Mouse (Mus musculus): ENCODE results near the gene Nr2c1.

Gene Nr2c1

DNA sequence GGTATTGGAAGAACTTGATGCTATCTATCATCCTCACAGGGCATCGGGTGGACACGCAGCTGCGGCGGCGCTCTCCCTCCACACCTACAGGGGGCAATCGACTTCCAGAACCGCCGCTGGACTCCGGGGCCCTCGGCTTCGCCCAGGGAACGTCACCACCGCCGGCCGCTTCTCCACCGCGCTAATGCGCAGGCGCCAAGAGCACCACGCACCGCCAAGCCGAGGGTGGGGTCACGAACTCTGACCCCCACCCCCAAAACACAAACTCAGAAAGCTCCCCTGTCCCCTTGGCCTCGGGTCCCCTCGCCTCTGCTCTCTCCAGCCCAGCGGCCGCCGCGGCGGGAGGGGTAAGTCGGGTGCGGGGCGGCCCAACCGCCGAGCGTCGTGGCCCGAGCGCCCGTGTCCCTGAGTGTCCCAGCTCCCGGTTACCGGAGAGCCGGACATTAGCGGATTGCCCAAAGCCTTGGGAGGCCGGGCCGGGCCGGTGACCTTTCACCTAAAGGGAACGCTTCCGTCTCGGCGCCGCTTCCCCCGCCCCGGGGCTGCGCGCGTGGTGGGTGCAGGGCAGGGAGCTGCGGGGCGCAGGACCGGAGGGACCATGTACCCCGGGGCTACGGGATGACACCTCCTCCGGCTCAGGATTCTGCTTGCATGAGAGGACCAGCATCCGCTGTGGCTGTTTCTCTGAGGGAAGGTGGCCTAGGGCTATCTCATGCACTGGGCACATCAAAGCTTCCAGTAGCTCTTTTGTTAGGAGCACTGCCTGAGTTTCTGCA, at the start of gene Nr2c1:
Nr2c1 (plus strand) TSS at position 268 of the 776 bp plus-strand sequence.
- peak; percentile 51 to 76 for DNase-seq (ENCODE audit: low read depth in 1 of 2, low spot score in 2 of 2)

DNA sequence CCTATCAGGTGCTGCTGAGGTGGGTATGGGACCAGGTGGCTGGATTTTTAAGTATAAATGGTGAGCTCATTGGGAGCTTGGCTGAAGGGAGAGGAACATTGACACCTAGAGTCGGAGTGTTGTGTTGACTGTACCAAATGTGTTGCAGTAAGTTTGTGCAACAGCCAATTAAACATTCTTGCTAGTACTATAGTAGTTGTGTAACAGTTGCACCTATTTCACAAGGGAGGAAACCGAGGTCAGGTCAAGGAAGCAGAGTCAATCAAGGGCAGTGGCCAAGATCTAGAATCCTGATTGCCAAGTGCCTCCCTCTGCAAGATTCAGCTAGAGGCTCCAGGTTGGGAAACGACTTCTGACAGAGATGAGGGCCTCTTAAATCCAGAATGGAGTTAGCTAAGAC, 49.7 kb upstream of the Nr2c1 start:
- no peak for DNase-seq (ENCODE audit: low read depth in 1 of 2, low spot score in 2 of 2)

DNA sequence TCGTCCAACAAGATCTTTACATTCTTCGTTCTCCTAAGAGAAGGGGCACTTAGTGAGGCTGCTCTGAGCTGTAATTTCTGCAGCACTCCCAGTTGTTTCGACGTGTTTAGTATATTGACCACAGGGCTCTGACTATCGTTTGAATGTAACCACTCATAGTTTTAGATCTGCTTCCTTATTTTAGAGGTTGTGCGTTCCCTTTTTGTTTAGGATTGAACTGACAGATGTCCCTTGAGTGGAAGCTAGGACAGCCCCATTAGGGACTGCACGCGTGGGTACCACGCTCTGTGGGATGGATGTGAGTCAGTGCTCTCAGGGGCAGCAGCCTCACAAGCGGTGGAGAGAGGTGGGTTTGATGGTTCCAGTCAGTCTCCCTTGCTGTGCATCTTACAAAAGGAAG, 42.3 kb upstream of the Nr2c1 start:
- DNase-seq (ENCODE audit: low read depth in 1 of 2, low spot score in 2 of 2) = no peak

DNA sequence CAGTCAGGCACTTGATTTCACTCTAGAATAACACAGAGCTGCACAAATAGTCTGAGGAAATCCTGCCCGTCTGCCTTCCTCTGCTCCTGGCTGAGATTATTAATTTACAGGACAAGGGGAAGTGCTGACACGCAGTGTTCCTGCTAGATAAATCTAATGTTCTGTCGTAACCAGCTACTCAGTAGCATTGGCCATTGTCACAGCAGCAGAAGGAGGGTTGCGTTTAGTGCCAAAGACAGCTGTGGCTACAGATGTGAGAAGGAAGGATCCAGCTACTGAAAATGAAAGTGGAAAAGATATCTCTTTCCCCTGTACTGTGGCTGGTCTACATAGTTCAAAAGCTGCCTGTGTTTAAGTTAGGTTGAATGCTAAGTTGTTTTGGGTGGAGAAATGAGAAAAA, 40.7 kb upstream of the Nr2c1 start:
- DNase-seq (ENCODE audit: low read depth in 1 of 2, low spot score in 2 of 2) = no peak

DNA sequence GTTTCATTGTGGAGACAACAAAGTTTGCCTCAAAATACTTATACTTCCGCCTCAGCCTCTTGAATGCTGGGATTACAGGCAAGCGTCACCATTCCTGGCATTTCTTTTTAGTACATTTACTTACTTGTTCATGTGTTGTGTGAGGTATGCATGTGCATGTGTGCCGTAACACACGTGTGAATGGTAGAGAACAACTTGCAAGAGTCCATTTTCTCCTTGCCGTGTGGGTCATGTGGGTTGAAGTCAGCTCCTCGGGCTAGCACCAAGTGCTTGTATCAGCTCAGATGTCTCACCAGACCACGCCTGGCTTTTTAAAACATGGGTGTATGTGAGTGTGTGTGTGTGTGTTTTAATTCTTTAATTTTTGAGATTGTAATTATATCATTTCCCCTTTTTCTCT, 40.2 kb upstream of the Nr2c1 start:
- DNase-seq (ENCODE audit: low read depth in 1 of 2, low spot score in 2 of 2) = no peak

DNA sequence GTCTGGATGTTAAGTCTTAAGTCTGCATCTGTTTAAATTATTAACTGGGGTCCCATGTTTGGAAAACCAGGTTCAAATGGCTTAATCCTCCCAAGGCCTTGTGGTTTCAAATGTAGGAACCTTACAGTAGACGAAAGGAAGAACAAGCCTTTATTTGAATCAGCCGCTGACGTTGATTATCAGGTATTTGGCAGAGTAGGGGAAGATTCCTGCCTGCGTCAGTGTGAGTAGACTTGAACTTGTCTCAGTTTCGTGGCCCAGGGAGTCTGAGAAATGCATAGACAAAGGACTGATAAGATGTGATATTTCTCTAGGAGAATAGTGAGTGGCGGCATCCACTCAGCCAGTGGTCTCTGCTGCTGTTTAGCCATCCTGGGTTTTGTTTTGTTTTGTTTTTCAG, 39.0 kb upstream of the Nr2c1 start:
- DNase-seq (ENCODE audit: low read depth in 1 of 2, low spot score in 2 of 2) = no peak

DNA sequence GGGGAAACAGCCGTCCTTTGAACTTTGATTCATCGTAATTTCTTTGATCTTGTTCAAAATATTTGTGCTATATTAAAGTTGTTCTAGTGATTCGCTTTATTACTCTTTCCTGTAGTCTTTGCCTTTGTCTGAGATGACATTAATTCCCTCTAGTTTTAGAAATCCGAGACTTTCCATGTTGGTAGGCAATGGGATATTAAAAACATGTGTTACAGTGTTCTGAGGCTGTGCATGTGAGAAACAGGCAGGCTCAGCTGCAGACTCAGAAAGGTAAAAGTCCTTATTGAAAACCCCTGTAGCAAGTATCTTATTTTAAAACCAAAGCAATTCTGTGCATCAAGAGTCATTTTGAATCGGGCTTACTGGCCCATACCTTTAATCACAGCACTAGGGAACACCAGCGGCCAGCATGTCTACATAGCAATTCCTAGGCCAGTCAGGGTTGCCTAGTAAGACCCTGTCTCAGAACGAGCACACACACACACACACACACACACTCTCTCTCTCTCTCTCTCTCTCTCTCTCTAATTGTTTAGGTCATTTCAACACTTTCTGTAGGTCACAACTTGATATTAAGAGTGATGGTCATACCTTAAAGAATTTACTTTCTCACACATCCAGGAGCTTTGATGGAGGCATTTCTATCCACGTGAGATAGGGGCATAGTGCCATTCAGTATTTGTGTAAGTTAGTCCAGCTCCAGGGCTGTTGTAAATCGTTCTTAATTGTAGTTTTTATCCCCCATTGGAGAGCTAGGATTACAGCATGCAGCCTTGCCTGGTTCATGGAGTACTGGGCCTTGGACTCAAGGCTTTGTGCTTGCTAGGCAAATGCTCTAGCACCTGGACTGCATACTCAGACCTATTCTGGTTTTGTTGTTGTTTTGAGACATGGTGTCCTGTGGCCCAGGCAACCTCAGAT, 36.7 kb upstream of the Nr2c1 start:
- no peak for DNase-seq (ENCODE audit: low read depth in 1 of 2, low spot score in 2 of 2)

DNA sequence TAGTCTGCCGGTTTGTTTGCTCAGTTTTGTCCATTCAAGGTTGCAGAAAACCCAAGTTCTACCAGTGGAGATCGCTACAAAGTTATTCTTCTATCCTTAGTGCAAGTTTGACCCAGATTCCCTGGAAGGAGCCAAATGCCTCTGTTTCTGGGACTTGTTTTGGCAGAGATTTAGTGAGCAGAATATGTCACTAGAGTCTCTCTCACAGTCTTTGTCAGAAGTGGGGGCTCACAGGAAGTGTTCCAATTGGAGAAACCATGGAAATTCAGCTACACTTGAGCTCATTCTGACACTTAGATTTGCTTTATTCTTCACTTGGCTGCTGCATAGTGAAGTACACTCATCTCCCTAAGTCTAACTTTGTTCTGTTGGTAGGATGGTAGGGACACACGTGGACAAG, 35.6 kb upstream of the Nr2c1 start:
- no peak for DNase-seq (ENCODE audit: low read depth in 1 of 2, low spot score in 2 of 2)

DNA sequence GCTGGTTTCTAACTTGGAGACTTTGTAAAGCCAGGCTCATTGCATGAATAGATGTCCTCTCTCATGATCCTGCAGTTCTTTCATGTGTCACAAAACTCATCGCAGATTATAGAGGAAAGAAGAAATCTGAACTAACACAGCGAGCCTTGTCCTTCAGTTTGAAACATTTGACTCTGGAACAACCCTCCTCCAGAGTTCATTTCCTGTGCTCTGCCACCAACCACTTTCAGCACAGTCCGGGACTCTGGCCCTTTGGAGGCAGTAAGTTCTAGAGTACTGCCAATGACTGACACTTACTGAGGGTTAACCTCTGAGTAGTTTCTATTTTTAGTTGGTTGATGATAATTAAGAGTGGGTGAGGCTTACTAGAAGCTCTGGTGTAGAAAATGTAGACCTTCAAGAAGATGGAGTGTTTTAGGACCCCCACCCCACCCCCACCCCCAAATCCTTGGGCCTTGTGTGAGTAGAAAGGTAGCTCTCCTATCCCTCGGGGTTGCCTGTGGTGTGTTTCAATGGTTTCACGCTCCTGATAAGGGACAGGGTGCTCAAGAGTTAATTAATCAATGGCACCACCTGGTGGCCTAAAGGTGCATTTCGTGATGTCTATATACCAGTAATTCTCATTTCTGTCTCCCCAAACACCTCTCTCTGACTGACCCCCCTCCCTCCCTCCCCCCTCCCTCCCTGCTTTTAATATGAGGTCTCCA, 31.8 kb upstream of the Nr2c1 start:
- DNase-seq (ENCODE audit: low read depth in 1 of 2, low spot score in 2 of 2) = peak; percentile 29 to 44

DNA sequence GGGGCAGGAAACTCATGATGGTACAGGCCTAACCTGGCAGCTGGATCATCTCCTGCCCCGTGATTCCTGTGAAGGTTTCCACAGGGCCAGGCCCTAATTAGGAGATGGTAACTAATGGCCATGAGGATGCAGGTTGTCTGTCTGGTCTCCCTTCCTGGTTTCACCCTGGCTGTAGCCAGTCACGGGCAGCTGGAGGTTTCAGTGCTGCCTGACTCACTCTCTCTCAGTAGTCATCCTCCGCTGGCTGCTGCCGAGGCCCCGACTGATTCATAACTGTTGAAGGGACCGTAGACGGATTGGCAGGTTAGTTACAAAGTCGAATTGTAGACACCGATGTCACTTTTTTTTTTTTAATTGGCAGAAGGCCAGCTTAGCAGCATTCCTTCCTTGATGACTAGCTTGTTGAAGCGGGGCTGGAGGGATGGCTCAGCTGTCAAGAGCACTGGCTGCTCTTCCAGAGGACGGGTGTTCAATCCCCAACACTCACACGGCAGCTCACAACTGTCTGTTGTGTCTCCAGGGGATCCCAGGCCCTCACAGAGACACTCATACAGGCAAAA, 31.0 kb upstream of the Nr2c1 start:
- no peak for DNase-seq (ENCODE audit: low read depth in 1 of 2, low spot score in 2 of 2)

DNA sequence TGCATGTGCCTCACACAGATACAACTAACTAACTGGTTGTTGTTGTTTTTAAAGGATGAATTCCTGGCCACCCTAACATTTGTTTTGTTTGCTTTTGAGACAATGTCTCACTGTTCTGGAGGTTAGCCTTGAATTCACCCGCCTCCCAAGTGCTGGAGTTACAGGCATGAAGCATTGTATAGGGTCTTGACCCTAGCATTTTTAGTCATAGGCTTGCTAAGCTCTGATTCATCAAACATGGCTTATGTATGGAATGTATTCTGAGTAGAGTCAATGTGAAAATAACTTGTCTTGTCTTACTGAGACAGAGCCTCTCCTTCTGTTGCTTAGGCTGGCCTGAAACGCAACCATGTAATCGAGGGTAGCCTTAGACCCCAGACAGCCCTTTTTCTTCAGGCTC, 29.9 kb upstream of the Nr2c1 start:
- no peak for DNase-seq (ENCODE audit: low read depth in 1 of 2, low spot score in 2 of 2)

DNA sequence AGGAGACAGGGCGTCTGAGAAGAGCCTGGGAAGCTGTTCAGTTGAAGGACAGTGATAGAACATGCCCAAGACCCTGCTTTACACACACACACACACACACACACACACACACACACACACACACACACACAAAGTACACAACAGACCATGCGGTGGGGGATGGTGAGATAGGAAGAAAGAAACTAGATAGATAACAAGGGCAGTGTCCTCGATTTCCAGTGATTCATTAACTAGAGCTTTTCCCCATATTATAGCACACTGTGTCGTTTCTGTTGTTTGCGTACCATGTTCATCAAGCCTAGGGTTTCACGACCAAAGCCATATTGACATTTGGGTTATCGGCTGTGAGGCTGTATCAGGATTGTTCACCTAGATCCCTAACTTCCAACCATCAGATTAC, 28.8 kb upstream of the Nr2c1 start:
- DNase-seq (ENCODE audit: low read depth in 1 of 2, low spot score in 2 of 2) = no peak

DNA sequence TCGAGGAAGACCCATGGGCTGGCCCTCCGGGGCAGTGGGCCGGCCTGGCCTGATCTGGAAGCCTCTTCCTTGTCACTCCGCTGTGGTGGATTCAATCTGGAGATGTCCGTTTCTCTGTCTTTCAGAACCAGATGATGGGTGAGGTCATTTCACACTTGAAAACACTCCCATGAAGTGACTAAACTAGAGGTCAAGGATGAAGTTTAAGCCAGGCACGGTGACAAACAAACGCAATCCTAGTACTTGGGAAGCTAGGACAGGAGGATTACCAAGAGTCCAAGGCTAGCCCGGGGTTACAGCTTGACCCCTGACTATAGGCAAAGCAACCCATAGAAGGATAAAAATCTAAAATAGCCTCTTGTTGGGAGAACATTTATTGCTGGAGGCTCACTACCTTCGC, 27.1 kb upstream of the Nr2c1 start:
- DNase-seq (ENCODE audit: low read depth in 1 of 2, low spot score in 2 of 2) = no peak

DNA sequence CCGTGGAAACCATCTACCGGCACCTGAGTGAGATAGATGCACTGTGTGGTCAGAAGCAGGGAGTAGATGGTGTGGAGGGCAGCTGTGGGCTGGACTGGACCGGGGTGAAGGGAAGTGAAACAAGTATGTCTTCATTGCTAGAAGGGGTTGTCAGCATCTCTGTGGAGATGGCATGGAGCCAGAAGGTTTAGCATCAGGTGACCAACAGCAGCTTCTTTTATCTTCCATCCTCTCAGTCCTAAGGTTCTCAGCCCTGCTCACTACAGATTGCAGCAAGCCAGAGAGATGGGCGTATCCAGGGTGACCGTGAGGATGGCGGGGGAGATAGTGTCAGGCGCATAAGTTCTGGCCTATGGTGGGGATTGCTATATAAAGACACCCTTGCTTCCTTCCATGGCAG, 25.2 kb upstream of the Nr2c1 start:
- DNase-seq (ENCODE audit: low read depth in 1 of 2, low spot score in 2 of 2) = peak; percentile 27

DNA sequence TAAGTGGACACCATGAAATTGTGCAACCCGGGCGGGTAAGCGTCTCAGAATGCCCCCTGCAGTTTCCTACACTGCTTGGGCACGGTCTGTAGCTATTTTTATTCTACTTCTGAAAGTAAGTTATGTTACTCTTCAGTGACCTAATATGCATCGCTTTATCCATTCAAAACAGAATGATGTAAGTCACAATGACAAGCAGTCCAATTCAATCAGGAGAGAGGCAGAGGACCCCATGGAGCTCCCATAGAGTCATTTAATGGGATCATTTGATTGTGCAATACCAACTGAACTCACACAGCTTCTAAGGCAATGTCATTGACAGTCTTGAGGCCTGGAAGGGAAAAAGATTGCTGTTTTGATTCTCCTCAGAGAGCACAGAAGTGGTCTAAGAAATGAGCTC, 24.2 kb upstream of the Nr2c1 start:
- no peak for DNase-seq (ENCODE audit: low read depth in 1 of 2, low spot score in 2 of 2)

DNA sequence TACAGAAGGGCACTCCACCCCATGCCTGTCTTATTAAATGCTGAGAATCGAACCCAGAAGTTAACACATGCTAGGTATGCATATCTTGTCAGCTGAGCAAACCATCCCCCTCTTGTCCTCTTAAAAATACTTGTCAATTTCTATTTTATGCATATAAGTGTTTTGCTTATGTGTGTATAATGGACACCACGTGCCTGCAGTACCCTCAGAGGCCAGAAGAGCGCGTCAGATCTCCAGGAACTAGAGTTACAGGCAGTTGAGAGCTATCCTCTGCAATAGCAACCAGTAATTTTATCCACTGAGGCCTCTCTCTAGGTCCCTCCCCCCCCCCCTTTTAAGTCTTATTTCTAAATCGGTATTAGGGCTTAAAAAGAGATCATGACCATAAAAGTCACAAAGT, 23.4 kb upstream of the Nr2c1 start:
- DNase-seq (ENCODE audit: low read depth in 1 of 2, low spot score in 2 of 2) = no peak

DNA sequence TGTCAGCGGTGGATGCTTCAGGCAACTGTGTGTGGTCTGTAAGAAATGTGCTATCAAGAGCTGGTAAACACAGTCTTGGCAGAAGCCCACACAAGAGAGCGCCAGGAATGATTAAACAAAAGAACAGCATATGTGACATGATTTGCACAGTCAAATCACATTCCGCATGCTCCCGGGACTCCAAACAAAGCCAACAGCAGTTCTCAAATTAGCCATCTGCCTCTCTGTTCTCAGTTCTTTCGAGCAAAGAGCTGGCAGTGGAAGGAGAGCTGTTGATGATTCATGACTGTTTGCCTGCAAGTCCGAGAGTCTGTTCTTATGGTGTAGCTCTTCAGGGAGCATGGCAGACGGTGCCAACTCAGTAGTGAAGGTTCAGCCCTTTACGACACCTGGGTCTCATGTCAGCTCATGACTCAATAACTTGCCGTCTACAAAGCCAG, 18.1 kb upstream of the Nr2c1 start:
- no peak for DNase-seq (ENCODE audit: low read depth in 1 of 2, low spot score in 2 of 2)

DNA sequence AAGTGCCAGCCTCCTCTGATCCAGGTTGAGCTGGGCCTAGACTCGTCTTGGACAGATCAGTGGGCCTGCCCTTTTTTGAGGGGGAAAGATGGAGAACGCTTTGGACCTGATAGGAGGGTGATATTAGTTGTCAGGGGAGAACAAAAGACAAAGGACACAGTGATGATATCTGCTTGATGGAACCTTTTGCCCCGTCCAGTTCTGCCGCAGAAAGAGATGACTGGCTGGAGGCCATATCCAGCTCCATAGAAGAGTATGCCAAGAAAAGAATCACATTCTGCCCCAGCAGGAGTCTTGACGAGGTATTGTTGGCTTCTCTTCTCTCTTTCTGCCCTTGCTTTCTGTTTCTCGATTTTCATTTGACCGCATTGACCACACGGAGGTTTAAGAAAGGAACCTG, 14.7 kb upstream of the Nr2c1 start:
- no peak for DNase-seq (ENCODE audit: low read depth in 1 of 2, low spot score in 2 of 2)

DNA sequence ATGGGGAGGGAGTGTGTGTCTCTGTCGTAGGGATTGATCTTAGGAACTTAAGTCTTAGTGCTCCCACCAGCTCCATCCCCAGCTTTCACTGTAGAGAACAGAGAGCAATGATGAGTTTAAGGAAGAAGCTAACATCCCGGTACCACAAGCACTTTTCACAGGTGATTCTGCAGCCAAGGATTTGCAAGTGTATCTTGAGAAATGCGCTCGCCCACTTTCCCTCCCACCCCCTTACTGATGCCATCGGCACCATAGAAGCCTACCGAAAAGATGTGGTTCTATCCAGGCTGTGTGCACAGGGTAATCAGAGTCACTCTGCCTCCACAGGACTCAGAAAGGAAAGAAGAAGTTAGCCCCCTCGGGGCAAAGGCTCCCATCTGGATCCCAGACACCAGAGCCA, 14.1 kb upstream of the Nr2c1 start:
- DNase-seq (ENCODE audit: low read depth in 1 of 2, low spot score in 2 of 2) = no peak

DNA sequence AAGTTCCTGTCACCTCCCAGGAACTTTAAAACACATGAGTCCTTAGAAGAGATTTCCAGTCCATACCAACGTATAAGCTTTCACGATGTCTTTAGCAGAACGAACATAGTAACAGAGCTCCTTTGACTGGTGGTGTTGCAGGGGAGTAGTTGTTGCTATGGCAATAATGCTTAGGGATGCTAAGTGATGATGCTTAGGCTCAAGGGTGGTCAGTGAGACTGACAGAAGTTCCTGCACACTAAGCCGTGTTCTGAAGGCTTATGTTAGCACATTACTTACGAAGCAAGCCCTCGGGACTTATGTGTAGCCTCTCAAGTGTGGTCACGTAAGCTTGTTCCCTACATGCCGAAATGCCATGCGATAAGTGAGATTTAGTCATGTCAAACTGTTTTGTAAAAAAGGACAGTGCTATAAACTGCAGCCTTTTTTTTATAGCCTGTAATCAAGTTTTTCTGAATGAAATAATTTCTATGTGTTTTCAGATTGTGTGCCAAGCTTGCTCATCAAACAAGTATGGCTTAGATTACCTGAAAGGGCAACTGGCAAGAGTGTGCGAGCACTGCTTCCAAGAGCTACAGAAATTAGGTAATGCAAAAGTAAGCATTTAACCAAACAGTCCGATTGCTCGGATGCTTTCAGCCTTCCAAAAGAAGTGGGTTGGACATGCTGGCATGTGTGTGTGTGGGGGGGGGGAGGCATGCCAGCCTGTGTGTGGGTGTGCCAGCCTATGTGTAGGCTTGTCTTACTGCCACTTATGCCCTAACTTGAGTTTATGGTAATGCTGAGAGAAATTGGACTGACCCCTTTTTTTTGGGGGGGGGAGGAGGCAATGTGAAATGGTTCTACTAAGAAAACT, 13.1 kb upstream of the Nr2c1 start:
- no peak for DNase-seq (ENCODE audit: low read depth in 1 of 2, low spot score in 2 of 2)

All from monocyte, adult 2 months (primary cell).